Mouse (Mus musculus) brown adipose tissue, adult 24 weeks (tissue): ENCODE measurements around the gene Vsx1. TPM values are rescaled to one million over a fixed set of nuclear protein-coding genes. Genes with fewer than 3 reads are reported as not detected.
A peak's percentile ranks its signal among the peaks of the same experiment; 100 is the strongest.

Experiments used
- H3K27ac ChIP-seq: fragments of 200-500 bp; replicated peaks from 2 replicates; pipeline ENCODE4 v1.5.1; 2012; ENCODE audit warnings: low read depth, mild to moderate bottlenecking, low read length
- H3K4me1 ChIP-seq: fragments of 200-500 bp; 2 replicates; pipeline ENCODE4 v1.6.1; 2012; ENCODE audit warnings: low read length, mixed read lengths; ENCODE audit not compliant: control insufficient read depth, insufficient read depth, insufficient read length
- H3K4me3 ChIP-seq: fragments of 200-500 bp; 2 replicates; pipeline ENCODE4 v1.5.1; 2012; ENCODE audit warnings: low read depth, mild to moderate bottlenecking, low read length, moderate library complexity; ENCODE audit not compliant: insufficient read depth
- polyA plus RNA-seq: library from polyadenylated mRNA; stranded (reverse); fragments of >200 nt; gene quantifications from 2 replicates; pipeline ENCODE4 v1.2.4, GENCODE M21; 2012; ENCODE audit not compliant: missing spikeins, insufficient read depth, insufficient read length

The Vsx1 gene
- polyA plus RNA-seq = not detected in 2 replicates

DNA sequence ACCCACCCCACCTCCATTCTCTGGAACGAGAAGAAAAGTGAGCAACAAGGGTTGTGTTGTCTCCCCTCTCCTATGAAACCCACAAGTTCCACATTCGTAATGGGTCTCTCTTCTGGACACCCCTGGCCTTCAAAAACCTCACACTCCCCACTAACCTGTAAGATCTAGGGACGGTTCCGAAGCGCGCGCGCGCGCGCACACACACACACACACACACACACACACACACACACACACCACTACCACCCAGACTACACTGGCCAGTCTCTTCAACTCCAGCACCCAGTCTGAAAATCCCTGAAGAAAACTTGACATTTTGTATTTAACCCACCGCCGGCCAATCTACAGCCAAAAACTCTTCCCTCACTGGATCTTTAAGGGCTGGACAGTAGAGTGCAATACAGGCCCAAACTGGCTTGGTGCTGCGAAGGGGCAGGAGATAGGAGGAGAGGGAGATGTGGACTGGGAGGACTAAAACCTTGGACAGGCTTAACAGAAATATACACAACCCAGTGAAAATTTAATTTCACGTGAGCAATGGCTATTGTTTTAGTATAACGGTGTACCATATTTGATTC, at the start of gene Vsx1:
Vsx1 (minus strand) TSS at position 138 of the 578 bp plus-strand sequence.
- Histone ChIP-seq H3K4me3 (peak within 1 kb of the TSS; percentile 34), H3K4me1 (no peaks in the 10 kb centered on the region), H3K27ac (no peak within 1 kb of the TSS)

DNA sequence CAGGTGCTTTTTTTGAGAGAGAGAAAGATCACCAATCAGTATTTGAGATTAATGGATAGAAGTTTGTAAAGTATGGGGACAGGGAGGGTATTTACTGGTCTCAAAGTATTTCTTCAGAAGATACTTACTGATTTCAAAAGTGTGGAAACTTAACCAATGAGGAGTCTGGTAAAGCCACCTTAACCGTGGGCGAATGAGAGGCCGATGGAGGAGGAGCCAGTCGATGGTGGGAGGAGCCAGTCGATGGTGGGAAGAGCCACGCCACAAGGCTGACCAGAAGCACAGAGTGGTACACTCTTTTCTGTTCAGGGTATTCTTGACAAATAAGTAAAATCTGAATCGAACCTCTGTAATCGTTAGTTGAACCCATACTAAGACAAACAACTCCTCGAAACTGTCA, 48.7 kb upstream of the Vsx1 start:
- Histone ChIP-seq H3K4me1 (no peaks in the 10 kb centered on the region), H3K4me3 (no peak overlapping the region), H3K27ac (no peak overlapping the region)

DNA sequence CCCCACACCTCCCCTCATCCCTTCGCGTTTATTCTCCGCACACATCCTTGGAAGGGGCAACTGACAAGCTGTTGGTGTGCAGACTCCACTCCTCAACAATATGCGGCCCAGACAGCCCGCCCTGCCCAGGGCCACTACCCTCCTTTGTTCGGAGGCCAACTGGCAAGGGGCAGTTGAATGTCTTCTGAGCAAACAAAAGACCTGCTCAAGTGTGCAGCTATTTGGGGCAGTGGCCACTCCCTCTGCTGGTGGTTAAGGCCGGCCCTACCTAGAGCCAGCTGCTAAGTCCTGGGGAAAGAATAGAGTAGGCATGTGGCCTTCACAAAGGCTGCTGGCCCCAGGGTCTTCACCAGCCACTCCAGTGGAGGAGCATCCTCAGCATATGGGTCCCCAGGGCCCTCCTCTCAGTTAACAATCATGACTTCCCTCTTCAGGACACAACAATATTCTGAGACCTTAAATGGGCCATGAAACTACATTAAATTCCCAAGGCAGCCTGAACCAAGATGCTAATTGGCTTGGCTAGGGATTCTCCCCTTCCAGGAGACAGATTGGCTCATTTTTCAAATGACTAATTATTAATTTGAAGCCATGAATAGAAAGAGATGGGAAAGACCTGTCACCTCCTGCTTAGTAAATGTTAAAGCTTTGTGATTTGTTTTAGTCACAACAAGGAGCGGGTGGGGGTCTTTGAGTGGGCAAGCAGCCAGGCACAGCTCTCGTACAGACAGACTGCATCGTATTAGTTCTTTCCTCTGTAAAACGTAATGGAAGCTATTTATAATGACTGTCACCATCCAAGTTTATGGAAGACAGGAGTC, 46.8 kb upstream of the Vsx1 start:
- H3K4me1 ChIP-seq = no peaks in the 10 kb centered on the region
- no peak overlapping the region for H3K27ac ChIP-seq
- no peak overlapping the region for H3K4me3 ChIP-seq

DNA sequence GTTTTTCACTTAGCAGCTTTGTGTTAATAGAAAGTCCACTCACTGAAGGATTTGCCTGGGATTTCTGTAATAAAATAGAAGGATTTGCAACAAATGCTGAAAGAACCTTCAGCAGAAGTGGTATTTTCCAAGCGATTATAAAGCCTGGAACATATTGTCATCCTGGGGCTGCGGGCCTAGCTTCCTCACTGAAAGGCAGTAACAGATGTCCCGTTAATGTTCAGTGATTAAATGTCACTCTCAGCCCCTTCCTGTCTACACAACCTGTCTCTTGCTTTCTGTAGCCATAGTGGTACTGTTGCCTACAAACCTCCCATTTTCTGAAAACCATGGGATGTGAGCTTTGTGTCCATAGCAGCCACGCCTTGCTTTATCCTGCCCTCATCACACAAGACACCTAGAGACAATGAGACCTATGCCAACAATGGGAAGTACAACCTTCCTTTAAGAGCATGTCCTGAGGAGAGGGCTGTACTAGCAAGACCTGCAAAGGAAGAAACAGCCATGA, 23.1 kb upstream of the Vsx1 start:
- H3K27ac ChIP-seq = no peak overlapping the region
- no peaks in the 10 kb centered on the region for H3K4me1 ChIP-seq
- no peak overlapping the region for H3K4me3 ChIP-seq

DNA sequence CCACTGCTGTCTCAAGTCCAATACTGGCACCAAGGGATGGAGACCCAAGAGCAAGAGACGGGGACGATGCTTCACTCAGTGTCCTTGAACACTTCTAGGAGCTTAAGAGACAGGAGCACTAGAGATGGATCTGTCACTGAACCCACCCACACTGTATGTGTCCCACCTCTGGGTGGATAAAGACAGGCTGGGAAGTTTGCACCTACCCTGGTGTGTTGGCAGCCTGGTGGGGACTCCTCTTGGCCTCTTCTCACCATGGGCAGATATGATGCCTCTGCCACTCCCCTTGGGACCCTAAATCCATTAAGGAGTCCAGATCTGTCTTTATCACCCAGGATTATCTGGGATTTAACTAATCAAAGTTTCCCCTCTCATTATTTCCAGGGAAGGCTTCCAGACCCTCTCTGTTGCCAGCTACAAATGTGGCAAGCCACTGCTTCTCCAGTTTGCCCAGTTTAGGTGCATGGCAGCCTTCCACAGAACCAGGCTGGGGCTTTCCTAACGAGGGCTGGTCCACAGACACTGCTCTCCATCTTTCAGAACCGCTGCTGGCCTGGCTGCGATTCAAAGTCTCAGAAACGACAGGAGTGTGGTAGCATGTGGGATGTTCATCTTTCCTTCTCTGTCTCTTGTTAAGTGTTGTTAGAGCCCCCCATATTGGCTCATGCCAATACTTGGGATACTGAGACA, 2.5 kb upstream of the Vsx1 start:
- Histone ChIP-seq H3K4me3 (no peak overlapping the region), H3K4me1 (no peaks in the 10 kb centered on the region), H3K27ac (no peak overlapping the region)

DNA sequence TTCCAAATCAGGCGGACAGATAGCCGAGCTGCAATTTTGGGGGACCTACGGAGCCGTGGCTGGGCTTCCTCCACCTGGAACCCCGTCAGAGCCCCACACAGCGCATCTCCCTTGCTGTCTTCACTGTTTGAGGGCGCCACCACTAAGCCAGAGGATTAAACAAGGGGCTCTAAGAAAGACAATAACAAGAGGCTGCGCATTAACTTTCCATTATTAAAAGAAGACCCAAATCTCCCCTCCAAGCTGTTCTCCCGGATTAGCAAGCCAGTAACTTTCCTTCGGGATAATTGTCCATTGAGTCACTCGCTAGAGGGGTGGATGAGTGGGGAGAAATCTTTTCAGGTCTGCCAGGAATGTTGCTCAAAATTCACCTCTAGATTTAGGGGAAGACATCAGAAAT, 1.1 kb upstream of the Vsx1 start:
- H3K27ac ChIP-seq = no peak overlapping the region
- H3K4me1 ChIP-seq = no peaks in the 10 kb centered on the region
- H3K4me3 ChIP-seq = no peak overlapping the region

DNA sequence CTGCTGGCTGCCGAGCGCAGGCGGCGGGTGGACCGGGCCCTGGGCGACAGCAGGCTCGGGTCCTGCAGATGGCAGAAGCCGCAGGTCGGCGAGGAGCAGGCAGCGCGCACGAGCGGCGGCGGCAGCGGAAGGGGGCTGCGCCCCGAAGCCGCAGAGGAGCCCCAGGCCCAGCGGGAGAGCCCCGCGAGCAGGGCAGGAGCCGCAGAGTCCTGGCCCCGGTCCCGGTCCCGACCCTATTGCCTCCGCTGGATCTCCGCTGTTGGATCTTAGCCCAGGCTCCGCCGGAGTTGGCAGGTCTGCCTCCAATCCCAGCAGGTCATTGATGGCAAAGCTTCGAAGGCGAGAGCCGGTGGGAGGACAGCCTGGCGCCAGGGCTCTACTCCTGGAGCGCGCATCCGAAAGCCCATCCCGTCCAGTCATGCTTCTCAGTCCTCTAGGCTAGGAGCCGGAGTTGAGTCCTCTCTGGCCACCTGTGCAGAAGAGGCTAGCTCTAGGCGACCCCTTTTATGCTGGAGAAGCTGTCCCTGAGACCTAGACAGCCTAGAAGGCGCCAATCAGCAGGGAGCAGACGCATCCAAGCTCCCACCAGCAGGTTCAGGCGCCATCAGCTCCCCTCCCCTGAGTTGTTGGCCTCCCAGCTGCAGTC, 496 bp downstream of the Vsx1 start:
- Histone ChIP-seq H3K4me3 (peak overlapping the region; percentile 34), H3K4me1 (no peaks in the 10 kb centered on the region)

DNA sequence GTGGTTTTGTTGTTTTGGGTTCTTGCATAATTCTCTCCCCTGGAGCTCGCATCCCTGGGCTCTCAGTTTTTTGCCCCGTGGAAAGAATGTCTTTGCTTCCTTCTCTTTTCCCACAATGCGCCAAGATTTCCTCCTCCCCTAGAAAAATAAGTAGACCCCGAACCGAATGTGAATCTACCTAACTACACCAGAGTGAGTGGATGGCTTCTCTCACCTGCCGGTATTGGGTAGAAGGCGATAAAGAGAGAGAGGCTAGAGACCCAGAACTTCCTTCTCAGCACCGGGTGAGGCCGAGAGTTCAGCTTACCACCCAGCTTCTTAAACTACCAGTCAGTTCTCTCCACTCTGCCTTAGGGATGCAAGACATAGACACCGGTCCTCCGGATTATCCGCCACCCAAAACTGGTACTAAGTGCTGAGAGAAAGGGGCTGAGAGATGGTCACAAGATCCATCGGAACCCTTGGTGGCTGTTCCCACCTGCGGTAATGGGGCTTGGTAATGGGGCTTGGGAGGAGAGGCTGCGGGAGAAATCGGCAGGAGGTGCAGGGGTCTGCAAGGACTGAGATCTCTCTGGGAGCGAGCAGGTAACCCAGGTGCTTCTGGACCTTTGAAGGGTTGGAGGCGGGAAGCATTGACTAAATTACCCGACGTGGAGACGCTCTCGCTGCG, 1.2 kb downstream of the Vsx1 start:
- H3K4me3 ChIP-seq = peak overlapping the region; percentile 34
- H3K27ac ChIP-seq = no peak overlapping the region
- no peaks in the 10 kb centered on the region for H3K4me1 ChIP-seq

More for the DNA sequence above, 496 bp downstream of the Vsx1 start:
- no peak overlapping the region for H3K27ac ChIP-seq

DNA sequence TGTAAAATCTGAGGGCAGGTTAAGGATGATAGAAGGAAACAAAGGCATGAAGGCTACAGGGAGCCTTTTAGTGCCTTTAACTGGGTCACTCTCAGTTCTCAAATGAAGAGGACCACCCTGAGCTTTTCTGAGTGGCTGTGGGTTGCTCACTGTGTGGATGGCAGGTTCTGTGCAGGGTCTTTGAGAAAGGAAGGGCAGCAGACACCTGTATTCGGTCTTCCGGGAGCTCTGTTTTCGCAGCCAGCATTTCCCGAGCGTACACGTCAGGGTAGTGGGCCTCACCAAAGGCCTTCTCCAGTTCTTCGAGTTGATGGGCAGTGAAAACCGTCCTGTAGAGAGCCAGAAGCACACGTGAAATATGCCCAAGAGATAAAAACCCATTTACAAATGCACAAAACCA, 3.8 kb downstream of the Vsx1 start:
- no peak overlapping the region for H3K27ac ChIP-seq
- H3K4me3 ChIP-seq = no peak overlapping the region
- H3K4me1 ChIP-seq = no peaks in the 10 kb centered on the region

DNA sequence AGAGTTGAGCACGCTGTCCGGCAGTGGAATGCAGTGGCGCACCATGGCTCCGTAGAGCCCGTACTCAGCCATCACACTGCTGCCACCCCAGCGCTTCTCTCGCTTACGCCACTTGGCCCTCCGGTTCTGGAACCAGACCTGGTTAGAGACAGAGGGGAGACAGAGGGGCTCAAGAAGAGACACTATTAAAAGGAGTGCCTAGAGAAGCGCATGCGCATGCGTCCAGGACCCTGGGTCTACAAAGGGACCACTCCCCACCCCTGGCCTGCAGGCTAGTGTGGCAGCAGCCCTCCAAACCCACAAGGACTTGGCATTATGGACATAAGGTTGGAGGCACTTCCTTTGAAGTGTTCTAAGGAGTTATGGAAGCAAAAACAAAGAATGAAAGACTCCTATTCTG, 4.7 kb downstream of the Vsx1 start:
- Histone ChIP-seq H3K4me1 (no peaks in the 10 kb centered on the region), H3K27ac (no peak overlapping the region), H3K4me3 (no peak overlapping the region)

DNA sequence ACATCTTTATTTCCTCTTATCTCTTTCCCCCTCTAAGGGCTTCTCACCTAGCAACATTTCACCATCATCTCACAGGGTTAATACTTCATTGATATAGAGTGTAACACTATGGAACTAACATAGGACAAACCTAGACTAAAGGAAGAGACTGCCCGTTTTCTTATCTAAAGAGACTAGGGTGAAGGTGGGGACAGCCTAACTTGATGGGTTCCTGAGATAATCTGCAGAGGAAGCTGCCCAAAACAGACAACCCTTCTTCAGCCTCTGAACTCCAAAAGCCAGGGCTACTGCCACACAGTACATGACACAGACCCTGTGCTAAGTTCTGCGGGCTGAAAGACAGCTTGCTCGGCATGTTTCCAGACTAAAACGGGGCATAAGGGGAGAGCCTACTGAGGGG, 7.6 kb downstream of the Vsx1 start:
- H3K4me1 ChIP-seq = no peaks in the 10 kb centered on the region
- H3K4me3 ChIP-seq = no peak overlapping the region
- no peak overlapping the region for H3K27ac ChIP-seq

DNA sequence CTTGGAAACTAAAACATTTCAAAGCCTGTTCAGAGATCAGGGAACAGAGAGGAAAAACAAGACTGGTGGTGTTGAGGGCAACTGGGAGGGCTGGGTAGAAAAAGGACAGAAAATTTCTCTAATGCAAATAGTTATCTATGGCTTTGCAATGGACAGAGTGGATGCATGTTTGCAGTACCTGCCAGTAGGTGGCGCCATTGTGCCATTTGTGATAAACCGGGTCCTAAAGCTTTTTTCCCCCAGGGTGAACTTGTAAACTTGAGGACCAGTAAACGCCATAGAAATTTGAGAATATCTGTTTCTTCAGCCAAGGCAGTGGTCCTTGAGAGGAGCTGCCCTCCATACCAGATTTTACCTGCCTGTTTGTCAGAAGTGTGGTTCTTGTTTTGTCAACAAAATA, 10.8 kb downstream of the Vsx1 start:
- no peak overlapping the region for H3K4me3 ChIP-seq
- H3K27ac ChIP-seq = no peak overlapping the region
- no peaks in the 10 kb centered on the region for H3K4me1 ChIP-seq

DNA sequence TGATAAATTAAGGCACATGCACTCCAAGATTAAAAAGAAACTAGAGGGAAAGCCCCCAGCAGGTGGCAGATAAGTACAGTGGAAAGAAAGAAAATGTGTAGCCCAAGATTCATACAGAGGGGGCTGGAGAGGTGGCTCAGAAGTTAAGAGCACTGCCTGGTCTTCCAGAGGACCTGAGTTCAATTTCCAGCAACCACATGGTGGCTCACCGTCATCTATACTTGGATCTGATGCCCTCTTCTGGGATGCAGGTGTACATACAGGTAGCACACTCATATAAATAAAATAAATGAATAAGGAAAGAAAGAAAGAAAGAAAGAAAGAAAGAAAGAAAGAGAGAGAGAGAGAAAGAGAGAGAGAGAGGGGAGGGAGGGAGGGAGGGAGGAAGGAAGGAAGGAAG, 13.6 kb downstream of the Vsx1 start:
- Histone ChIP-seq H3K4me3 (no peak overlapping the region), H3K4me1 (peaks cover 13% of the 10 kb centered on the region), H3K27ac (no peak overlapping the region)

DNA sequence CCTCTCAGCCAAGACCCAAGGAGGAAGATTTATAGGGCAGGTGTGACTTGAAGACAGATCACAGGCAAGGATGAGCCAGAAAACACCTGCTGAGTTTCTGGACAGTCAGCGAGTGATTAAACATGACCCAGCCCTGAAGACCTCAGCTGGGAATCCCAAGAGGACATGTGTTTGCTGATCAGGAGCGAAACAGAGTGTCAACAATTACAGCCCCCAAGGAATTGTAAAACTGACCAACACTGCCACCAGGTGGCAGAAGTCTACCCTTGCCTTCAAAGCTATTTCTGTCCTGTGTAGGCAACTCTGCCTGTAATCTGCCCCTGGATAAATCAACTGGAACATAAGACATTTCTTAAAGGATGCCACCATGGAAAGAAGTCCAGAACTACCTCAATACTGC, 14.3 kb downstream of the Vsx1 start:
- Histone ChIP-seq H3K27ac (no peak overlapping the region), H3K4me1 (peaks cover 13% of the 10 kb centered on the region), H3K4me3 (no peak overlapping the region)

DNA sequence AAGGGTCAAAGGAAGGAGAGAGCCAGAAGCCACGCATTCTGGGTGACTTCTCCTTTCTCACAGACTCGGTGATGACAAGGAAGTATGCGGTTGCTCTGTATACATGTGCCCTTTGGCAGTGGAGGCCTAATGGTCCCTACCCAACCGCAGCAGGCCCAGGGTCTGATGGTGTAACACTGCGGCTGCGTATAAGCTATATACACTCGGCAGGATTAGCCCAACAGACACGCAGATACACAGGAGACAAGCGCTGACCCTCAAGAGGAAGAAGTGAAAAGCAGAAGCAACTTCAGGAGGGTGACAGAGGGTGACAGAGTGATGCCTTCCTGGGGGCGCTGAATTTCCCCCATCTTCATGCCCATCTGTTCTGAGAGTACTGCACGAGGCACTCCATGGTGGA, 15.2 kb downstream of the Vsx1 start:
- H3K4me3 ChIP-seq = no peak overlapping the region
- peak overlapping the region; percentile 30; the same call in 1 of the 2 replicates for H3K27ac ChIP-seq
- H3K4me1 ChIP-seq = peaks cover 15% of the 10 kb centered on the region
